Mouse (Mus musculus) heart, adult 8-10 months (tissue): Measurements from ENCODE around the gene Traf5. TPM values are rescaled to one million over a fixed set of nuclear protein-coding genes. Genes with fewer than 3 reads are reported as not detected.

Source experiments
- DNase-seq: peaks from one replicate; pipeline ENCODE4 v3.0.0; 2022; ENCODE audit warnings: low spot score
- total RNA-seq, 4 experiments: library from RNA; stranded (reverse); gene quantifications; 2 replicates each; pipeline ENCODE4 v1.2.4; 2022

Traf5 gene
- 1 to 10 TPM; 3.2 to 4.9 (median 4.3) TPM for total RNA-seq

DNA sequence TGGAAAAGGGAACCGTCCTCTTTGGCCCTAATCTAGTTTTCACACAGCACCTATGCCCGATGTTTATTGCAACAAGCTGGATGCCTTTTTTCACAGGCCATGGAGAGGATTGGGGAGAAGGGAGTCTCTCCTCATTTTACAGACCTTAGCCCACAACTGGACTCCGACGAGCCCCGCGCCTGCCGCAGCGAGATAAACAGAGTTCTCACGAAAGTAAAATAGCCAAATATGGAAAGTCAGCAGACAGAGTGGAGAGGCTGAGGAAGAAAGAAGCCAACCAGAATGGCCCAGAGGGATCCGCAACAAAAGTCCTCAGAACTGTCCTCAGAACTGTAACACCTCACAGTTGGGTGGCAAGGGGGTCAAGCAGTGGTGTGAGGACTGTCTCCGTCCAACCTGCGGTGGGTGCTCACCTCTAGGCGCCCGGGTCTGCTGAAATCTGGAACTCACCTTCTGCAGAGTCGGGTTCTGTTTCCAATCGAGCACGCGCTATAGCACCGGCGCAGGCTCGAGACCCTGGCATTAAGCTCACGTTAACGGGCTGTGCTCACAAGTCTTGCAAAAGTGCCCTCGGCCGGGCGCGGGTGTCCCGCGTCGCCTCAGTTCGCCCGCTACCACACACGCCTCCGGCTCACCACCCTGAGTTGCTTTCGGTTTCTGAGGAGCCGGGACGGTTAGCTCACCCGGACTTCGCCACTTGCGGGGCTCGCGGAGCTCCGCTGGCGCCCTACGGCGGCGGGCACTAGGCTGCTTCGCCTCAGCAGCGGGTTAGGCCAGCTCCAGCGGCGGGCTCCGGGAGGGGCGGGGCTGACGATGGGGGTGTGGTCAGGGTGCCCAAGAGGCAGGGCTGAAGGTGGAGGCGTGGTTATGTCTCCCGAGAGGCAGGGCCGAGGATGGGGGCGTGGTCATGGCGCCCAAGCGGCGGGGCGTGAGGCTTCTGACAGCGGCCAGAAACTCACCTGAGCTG, at the start of gene Traf5:
Gene Traf5, minus strand, starts transcription at position 754 of the 967 bp plus-strand sequence.
- DNase-seq, result peak; percentile 95

DNA sequence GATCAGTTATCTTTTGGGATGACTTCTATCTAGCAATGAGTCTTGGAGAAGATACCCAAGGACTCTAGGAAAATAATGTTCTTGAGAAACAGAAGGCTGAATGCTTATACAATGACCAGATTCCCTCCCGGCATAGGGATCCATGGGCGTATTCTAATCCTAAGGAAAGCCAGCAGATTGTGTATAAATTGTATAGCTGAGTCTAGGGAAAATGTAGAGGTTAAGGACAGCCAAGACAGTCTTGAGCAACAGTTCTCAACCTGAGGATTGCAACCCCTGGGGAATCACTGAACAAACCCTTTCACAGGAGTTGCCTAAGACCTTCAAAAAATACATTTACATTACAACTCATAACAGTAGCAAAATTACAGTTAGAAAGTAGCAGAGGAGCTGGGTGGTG, 48.0 kb upstream of the Traf5 start:
- DNase-seq, result no peak

DNA sequence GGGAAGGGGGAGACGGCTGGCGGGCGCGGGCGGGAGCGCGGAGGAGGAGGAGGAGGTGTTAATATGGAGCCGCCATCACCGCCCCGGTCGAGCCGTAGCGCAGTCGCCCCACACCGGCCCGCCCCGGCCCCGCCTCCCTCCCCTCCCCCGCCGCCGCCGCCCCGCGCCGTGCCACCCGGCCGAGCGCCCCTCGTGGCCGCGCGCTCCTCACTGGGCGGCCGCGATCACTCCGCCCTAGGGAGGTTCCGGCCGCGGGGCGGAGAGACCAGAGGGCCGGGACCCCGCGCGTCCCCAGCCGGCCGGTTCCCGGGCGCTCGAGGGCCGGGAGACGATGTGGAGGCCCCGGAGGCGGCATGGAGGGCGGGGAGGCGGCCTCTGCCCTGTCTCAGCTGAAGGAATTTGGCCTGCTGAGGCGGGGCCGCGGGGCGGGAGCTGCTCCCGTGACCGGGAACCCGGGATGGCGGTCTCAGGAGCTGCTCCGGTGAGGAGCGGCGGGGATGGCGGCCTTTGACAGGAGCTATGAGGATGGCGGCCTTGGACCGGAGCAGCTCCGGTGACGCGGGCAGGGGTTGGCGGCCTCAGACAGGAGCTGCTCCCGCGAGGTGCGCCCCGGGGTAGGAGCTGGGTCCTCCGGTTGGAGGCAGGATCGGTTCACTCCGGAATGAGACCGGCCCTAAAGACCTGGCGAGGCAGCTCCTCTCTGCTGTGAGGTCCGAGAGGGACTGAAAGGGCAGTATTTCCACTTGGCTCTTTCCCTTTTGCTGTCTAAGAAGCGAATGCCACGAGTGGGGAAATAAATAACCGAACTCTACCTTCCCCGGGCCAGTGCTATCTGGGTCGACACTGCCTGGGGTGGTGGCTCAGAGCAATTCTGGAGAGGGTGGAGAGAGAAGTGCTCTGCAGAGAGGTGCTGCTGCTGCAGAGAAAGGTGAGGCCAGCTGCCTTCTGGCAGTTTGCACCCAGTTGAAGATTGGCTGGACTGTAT, 45.9 kb upstream of the Traf5 start, which contains the start of gene Rcor3:
Gene Rcor3, minus strand, starts transcription at position 137 of the 985 bp plus-strand sequence.
- peak; percentile 79 for DNase-seq

DNA sequence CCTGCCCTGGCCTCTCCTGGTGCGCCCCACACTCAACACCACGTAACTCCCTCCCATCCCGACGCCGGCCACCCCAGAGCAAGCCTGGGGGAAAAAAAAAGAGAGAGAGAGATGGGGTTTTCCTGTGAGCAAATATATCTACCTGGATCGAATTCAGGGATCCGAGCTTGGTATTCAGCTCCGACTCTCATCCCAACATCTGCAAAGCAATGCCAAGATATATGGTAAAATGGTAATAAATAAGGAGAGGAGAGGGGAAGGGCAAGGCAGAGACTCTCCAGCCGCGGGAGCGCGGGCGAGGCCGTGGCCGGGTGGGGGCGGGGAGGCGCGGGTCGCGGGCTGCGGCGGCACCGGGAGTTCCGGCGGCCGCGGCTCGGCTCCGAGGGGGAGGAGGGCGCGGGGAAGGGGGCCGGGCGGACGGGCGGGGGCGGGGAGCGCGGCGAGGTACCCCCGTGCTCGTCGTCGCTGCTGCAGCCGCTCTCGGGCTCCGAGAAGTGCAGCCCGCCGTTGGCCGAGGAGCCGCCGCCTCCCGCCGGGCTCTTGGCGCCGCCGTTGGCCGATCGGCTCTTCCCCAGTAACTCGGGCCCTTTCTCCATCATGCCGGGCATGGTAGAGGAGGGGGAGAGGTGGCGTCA, 45.0 kb upstream of the Traf5 start:
- peak; percentile 20 for DNase-seq

DNA sequence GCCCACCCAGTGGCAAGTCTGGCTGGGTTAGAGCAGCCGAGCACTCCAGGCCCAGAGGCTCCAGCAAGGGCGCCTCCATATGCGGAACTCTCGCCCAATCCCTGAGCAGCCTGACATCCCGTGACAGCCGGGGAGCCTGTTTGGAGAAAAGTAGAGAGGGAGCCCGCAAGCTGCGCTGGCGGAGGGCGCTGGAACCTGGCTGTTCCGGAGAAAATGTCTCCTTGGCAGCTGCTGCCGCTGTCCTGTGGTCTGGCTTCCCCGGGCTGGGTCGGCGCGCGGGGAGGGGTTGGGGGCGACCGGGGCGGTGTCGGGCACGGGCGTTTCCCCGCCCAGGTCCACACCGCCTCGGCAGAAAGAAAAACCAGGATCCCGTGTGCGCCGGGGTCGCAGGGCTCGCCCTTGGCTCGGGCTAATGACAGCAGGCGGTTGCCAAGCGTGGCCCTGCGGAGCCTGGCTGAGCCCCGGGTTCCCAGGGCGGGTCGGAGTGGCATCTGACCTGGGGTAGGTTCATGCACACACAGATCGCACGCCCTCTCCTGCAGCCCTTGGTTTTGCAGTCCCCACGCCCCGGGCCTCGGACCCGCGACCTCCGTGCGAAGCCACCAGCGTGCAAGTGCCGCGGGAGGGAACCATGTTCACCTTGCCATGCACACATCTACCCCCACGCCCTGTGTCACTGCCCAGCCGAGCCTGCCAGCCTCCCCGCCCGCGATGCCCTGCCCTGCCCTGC, 44.4 kb upstream of the Traf5 start:
- DNase-seq, result peak; percentile 83

DNA sequence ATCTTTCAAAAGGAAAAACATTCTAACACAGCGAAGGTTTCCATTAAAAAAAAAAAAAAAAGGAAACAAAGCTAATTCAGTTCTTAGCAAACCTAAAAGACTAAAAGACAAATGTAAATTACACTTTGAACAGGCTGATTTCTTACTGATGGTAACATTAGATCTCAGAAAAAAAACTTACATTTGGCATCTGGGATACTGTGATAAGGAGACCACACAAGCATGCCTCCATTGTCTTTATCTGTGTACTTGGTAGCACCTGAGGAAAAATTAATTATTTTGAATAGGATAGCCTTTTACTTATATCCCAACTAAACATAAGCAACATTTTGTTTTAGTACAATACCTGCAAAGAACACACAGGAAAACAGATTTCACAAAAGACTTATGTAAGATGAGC, 37.8 kb upstream of the Traf5 start:
- DNase-seq, result no peak

DNA sequence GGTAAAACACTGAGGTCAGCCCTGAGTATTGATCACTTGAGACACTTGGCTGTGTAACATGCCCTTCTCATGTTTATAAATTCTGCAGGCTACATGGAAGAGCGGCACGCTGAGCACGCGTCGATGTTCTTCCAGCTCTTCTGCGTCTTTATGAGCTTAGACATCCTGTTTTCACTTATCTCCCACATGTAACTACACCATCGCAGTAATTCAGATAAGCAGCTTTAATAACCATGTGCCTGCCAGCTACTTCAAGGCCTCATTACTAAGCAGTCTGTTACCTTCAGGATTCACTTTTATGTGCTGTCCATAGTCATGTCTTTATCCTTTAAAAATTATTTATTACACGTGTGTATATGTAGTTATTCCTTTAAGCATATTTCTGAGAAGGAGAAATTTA, 36.0 kb upstream of the Traf5 start:
- no peak for DNase-seq

DNA sequence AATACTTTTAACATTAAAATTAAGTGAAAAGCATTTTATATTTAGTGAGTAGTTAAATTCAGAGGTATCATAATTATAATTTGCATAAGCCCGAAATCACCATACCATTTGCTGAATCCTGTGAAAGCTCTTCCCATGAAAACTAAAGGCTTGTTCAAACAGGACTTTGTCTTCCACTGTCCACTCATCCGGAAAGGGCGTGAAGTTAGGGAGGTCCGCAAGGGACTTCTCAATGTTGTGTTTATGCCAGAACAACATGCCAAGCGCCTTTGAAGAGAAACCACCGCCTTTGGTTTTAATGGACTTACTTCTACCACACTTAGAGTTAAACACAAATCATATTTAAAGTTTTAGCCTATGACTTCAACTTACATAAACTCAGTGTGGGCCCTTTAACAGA, 33.4 kb upstream of the Traf5 start:
- no peak for DNase-seq

DNA sequence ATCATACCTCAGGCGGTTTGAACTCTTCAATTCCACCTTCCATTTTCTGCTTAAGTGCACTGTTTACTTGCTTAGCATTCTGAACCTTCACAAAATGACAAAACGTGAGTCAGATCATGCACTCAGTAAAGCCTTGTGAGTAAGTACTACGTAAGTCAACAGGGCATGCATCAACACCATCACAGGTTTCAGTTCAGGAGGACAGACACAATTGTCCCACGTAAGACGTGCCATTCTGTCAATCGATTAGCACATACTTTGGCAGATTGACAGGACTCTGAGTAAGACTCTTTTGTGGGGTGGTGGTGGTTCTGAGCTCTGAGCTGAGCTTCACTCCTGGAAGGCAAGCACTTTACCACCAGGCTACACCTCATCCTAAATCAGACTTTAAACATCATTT, 23.9 kb upstream of the Traf5 start:
- DNase-seq, result no peak

DNA sequence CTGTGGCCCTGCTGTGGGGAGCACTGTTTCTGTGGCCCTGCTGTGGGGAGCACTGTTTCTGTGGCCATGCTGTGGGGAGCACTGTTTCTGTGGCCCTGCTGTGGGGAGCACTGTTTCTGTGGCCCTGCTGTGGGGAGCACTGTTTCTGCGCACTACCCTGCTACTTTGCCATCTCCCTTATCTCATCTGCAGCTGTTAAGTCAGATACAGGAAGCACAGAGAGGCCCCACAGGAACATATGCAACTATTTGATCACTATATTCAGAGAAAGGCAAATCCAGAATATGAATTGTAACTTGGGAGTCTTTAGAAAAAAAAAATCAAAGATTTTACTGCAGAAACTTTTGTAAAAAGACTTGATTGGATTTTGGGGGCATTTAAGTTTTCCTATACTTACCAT, 23.0 kb upstream of the Traf5 start:
- DNase-seq, result no peak

DNA sequence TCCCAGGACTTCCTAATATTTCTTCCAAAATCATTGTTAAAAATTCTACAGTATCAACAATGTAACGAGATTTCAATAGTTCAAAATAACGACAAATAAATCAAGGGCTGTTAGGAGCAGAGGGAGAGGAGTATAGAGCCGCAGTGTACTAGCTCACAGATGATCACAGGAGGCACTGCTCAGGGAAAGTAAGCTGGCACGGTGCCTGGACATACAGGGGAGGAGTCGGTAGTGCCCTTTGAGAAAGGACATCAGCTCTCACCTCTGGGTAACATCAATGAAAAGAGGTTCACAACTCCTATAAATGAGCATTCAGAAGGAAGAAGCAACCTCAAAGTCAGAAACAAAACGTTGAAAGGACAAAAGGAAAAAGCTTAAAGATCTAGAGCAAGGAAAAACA, 16.8 kb upstream of the Traf5 start:
- peak; percentile 51 for DNase-seq

DNA sequence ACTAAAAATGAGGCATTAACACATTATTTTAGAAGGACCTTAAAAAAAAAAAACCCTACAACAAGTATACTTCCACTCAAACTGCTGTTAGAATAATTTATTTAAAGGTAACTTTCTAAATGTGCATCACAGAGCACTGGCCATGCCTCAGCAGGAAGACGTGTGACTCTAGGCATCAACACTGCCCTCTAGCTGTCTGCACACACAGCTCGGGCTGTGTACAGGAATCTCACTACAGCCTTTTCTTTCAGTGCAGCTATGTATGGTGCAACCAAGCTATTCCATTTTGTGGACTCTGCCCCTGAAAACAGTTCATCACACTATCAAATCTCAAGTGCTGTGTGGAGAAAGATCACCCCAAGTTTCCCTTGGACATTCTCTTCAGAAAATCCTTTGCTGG, 15.0 kb upstream of the Traf5 start:
- no peak for DNase-seq

DNA sequence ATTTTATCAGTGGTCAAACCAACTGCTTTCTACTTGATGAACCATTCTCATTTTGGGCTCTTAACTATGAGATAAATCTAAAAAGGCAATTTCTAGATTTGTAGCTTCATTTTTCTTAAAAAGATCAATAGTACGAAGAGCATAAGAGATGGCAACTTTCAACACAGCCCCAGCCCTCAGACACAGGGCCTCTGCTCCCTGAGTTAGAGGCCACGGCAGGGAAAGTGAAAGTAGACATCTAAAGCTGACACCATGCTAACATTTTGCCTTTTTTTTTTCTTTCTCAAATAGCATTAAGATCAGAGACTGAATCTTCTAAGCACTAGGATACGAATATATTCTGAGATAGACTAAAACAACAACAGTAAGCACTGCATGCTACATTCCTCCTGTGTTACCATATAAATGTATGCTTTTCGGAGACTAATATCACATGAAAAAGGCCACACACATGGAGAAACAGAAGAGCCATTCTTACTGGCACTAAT, 13.6 kb upstream of the Traf5 start:
- DNase-seq, result no peak

DNA sequence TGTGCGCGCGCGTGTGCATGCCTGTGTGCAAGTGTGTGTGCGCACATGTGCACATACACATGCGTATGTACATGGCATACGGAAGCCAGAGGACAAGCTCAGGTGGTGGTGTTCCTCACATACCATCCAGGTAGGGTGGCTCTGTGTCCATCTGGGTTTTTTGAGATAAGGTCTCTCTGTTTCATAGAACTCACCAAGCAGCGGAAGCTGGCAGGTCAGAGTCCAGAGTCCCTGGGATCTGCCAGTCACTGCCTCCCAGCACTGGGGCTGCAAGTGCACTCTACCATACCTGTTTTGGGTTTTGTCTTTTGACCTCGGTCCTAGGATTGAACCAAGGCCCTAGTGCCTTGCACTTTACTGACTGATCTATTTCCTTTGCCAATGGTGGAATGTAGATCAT, 11.7 kb upstream of the Traf5 start:
- DNase-seq, result no peak

DNA sequence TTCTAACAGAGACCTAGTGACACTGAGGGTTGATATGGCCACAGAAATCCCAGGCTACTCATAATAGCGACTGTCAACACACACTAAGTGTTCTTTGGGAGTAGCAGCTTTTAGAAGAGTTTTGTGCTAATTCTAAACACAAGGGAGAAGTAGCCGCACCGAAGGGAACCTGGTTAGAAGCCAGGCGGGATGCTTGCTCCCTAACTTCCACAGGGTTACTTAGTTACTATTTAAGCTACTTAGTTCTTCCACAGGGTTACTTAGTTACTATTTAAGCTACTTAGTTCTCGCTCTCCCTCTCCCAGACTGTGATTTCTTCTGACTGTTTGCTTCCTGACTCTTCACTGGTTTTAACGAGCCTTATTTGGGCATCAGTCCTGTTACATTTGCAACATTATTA, 10.8 kb upstream of the Traf5 start:
- no peak for DNase-seq

DNA sequence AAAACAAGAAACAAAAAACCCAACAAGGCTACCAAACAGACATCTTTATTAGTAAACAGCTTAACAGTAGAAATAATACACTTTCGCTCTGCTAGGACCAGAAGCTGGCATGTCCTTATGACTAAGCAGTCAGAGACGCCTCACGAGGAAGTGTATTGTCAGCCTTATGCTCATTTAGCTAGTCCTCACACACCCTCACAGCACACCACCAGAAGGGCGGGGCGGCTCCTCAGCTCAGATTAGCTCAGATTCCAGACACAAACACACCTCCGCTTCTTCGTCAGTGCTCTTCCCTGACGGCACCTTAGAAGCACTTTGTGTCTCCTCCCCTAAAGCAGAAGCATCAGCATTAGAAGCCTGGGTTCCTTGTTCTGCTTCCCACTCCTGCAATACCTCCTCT, 9.0 kb upstream of the Traf5 start:
- DNase-seq, result no peak

DNA sequence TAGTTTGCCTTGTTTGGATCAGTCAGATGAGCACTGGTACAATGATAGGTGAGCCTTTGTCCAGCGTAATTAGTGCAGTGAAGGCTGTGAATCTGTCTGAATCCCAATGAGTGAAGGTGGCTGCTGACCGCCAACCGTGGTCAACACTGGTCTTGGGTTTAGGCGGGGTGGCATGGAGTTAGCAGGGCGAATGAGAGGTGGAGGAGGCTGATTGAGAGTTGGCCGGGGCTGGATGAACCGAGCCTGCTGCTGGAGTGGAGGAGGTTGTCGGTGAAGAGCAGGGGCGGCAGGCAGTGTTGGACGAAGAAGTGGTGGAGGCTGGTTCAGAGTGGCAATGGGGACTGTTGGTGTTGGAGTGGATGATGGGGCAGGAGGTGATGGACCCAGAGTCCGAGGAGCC, 8.4 kb upstream of the Traf5 start:
- DNase-seq, result no peak

DNA sequence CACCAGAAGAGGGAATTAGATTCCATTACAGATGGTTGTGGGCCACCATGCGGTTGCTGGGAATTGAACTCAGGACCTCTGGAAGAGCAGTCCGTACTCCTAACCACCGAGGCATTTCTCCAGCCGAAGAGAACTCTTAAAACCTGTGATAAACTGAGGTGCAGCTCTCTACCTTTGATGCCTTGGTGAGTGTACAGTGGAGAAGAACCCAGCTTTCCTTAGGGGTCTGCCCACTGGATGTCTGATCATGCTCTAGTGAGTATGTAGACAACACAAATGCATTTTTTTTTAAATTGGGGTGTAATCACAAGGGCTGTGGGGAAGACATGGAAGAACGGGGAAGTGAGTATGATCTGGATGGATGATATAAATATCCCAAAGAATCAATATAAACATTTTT, 3.3 kb upstream of the Traf5 start:
- no peak for DNase-seq

DNA sequence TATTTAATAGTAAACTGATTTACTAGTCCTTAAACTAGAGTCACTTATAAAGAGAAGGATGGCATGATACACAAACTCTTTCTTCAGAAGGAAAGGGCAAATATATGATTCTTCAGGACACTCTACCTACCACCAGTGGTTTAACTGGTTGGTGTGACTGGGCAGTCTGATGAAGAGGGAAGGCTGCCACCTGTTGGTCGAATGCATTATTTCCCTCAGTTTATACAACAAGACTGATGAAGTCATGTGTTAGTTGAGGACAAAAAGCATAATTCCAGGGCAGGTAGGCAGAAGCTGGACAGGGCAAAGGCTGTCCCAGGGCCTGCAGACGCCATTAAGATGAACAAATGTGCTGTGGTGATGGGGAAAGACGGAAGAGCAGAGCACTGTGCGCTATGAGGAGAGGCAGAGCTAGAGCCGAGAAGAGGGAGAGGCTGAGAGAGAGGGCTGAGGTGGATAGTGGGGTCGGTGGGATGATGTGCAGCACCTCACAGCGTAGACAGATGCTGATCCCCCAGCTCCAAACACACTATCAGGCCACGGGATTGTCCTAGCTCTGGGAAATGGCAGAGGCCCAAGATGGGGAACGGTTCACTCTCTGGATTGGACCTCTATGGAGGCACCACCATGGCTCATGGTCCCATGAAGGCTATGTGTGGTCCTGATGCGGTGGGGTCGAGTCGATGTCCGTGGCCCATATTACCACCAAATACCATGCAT, 2.3 kb upstream of the Traf5 start:
- peak; percentile 70 for DNase-seq
